Mouse (Mus musculus) fibroblast of lung, adult 2 months (primary cell): ENCODE results near the gene Ankzf1.
"Not testable (repeated sequence)": the region's sequence is repeated elsewhere in the genome, so short reads cannot be mapped to it uniquely, and the experiment has no call there.

ENCODE experiments used
- DNase-seq: peaks from one replicate; pipeline ENCODE4 v3.0.0-alpha.2; 2011; ENCODE audit warnings: low read depth

The Ankzf1 gene

DNA sequence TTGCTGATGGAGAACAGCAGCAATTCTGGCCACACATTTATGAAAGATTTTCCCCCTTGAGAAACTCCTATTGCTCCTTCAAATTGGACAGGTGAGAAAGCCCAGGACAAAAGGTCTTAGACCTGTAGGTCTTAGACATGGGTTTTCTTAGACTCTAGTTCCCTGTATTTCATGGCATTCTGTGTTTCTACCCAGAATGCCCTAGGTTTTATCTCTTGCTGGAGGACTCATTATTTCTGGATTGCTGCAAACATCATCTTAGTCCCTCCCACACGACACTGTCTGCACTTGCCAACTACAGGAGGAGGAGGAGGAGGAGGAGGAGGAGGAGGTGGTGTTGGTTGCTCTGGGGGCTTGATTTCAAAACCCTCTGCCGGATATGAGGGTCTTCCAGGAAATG is 34.2 kb downstream of the Ankzf1 start:
- DNase-seq = no peak

DNA sequence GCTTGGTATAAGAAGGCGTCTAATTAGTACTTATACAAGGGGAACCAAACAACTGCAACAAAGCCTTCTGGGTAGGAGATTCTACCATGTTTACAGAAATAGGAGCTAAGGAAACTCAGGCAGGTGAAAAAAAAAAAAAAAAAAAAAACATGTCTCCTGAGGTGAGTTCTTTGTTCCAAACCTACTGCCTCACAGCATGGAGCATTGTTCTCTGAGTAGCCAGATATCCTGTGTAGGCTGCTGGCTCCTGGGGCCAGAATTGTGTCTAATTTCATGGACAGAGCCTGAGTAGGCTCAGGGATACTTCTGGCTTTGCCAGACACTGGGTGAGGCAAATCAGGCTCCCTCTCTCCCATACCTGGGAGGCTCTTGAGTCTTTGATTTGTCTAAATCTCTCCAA is 35.7 kb downstream of the Ankzf1 start:
- no peak for DNase-seq

DNA sequence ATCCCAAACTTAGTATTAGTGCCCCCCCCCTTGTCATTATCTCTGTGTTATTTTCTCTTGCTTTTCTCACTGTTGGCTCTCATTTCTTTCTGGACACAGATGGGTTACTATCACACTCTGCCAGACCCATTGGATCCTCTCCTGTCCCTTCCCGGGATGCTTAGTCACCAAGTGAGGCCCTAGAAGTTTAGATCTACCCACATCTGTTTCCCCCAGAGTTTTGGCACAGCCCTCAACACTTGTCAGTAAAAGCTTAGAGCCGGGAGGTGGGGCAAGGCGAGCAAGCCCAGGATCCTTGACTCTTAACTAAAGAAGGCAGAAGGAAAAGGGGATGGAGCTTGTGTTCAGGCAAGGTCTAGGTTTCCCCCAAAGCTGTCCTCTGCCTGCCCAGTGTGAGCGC is 37.2 kb downstream of the Ankzf1 start:
- no peak for DNase-seq

DNA sequence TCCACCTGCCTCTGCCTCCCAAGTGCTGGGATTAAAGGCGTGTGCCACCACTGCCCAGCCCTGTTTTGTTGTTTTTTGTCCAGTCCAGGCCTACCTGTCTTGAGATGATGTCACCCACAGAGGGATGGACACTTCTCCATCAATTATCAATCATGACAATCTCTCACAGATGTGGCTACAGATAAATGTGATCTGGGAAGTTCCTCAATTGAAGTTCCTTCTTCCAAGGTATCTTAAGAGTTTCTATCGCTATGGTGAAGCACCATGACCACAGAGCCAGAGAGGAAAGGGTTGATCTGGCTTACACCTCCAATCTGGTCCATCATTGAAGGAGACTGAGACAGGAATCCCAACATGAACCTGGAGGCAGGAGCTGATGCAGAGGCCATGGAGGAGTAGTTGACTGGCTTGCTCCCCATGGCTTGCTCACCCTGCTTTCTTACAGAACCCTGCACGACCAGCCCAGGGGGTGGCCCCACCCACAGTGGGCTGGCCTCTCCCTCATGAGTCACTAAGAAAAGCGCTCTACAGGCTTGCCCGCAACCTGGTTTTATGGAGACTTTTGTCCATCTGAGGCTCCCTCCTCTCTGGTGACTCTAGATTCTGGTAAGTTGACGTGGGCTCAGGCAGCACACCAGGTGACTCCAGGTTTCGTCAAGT is 38.5 kb downstream of the Ankzf1 start:
- DNase-seq = no peak

DNA sequence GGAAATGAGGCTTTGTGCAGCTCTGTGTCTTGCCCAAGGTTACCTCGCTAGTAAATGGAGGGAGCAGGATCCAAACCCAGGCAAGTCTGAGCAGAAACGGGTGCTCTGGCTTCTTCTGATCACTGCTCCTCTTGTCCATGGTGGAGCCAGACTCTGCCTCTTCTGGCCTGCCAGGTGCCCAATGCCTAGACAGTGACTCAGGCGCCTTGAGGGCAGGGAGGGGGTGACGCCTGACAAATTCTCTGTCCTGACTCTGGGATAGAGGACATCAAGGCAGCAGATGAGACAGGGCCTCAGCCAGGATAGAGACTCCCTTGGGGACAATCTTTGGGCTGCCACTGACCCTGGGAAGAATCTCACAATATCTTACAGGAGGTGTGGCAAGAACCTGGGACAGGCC is 39.3 kb downstream of the Ankzf1 start:
- no peak for DNase-seq

DNA sequence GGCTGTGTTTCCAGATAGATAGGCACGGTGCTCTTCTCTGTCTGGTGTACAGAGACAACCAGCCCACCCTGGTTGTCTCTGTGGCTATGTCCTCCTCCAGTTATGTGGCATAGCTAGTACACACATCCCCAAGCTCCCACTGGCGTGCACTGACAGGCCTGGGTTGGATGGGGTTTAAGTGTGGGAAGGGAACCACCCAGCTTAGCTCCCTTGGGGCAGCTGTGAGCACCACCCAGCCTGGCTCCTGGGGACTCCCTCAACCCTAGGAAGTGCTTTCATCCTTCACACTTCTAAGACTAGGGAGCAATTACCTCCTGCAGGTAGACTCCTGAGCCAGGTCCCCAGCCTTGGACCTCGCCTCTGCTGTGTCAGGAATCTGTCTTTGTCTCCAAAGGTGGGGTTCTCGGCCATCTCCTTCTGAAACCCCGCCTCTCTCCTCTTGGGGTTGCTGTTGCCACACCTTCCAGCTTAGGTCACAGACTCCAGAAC is 39.8 kb downstream of the Ankzf1 start, which contains the start of gene A630095N17Rik:
A630095N17Rik (minus strand) TSS at position 439 of the 489 bp plus-strand sequence.
- no peak for DNase-seq

DNA sequence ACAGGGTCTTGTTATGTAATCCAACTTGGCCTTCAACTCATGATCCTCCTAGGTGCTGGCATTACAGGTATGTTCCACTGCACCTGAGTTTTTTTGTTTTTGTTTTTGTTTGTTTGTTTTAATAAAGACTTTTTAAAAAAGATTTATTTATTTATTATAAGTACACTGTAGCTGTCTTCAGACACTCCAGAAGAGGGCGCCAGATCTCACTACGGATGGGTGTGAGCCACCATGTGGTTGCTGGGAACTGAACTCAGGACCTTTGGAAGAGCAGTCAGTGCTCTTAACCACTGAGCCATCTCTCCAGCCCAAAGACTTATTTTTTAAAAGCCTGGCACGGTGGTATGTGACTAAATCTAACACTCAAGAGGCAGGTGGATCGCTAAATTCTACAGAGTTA is 40.5 kb downstream of the Ankzf1 start:
- DNase-seq = not testable (repeated sequence)

DNA sequence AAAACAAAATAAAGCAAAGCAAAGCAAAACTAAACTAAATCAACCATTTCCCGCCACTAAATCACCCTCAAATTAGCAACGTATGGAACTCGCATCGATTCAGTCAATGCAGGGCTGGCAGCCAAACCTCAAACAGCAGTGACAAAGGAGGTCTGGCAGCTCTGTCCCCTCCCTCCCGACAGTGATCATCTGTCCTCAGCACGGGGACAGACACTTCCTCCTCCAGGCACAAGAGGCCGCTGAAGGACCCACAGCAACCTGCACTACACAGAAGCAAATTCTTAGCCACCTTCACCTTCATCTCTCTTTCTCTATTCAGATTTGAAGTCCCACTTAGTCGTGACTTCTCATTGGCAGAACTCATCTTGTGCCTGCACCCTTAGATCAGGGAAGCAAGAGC is 42.7 kb downstream of the Ankzf1 start:
- DNase-seq = no peak

DNA sequence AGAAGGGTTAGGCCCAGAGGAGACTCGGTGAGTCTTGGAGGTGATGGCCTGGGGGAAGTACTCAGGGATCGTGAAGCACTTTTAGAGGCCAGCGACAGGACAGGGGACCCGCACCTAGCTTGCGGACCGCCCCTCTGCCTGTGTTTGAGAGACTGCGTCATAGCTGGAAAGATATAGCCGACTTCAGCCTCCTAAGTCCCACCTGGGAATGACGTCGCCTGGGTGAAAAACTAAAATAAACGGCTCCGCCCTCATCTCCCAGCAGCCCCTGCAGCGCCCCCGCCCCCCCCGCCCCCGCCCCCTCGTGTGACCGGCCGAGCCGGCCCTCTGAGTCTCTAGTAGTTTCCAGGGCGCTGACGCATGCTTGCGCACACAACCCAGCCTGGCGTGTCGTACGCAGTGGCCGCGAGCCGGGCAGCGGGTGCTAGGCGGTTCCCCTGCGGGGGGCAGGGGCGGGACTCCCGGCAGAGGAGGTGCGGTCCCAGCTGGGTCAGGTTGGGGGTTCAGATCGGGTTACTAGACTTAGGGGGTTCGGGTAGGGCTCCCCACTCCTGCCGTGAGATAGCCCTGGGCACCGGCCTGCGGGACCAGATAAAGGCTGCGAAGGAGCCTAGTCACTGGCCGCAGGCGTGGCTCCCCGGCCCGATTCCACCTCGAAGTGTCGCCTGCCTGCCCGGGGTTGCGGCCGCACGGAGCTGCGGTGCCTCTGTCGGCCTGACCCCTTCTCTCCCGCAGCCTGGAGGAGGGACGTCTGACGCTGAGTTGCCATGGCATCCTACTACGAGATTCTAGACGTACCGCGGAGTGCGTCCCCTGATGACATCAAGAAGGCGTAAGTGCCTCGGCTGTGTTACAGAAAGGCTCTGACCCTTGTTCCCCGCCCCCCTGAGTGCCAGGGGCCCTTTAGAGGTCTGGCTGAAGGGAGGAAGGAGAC is 44.4 kb downstream of the Ankzf1 start, which contains the start of gene Dnajb2:
Dnajb2 (plus strand) TSS at position 290 of the 934 bp plus-strand sequence.
- DNase-seq = no peak

DNA sequence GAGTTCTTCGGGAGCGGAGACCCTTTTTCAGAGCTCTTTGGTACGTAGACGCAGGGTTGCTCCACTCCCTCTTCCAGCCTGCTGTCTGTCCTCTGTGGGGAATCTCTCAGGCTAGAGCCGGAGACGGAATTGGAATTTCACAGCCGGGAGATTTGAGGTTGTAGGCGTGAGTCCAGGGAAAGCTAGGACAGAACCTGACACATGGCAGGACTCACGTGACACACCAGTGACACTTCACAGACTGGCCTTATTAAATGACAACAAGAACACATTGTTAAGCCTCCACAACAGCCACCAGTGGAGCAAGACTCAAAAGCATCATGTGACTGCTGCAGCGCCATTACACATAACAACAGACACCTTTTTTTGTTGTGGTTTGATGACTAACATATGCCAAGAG is 47.6 kb downstream of the Ankzf1 start:
- DNase-seq = no peak

DNA sequence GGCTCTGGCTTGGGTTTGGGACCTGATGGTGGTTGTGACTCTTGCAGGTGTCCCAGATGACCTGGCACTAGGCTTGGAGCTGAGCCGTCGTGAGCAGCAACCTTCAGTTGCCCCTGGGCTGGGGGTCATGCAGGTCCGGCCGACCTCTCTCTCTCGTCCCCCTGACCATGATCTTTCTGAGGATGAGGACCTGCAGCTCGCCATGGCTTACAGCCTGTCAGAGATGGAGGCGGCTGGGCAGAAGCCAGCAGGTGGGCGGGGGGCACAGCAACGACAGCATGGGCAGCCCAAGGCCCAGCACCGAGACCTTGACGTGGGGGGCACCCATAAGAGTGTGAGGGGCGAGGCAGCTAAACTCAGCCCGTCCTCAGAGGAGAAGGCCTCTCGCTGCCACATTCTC is 51.5 kb downstream of the Ankzf1 start:
- DNase-seq = no peak

DNA sequence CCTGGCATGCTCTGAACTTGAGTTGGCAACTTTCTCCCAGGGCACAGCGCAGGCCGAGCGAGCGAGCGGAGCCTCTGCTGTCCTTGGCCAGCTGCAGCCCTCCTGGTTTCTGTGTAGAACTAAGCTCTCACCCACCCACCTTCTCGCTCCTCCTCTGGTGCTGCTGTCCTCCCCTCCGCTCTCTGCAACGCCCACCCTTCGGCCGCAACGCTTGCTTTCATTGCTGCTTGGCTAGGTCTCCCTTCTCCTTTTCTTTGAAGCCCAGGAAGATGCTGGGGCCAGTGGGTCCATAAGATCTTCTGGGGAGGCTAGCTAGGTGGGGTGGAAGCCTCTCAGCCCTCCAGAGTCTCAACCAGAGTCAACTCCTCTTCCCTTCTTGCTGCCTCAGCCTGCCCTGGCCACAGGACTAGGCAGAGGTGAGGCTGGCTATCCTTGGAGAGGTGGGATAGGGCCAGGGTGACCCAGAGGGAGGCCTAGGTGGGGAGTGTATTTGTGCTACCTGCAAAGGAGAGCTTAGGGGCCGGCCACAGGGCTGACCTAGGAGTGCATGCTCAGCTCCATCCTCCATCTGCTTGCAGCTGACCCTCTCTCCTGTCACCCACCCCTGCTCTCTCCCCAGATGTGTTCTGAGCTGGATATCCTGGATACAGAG is 52.4 kb downstream of the Ankzf1 start:
- DNase-seq = no peak

DNA sequence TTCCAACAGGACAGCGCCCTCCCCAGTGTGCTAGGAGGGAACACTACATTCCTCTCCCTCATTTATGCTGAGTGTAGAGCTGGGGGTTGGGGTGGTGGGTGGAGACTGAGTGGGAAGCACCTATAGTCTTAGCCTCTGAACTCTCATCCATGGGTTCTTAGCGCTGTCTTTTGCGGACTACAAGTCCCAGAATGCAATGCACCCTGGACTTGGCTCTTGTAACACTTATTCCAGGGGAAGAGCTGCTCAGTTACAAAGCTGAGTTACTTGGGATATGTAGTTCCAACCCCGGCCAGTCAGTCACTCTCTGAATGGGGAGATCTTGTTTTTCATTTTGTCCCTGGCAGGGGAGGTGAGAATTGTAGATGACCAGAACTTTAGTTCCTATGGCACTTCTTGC is 52.9 kb downstream of the Ankzf1 start:
- DNase-seq = no peak

DNA sequence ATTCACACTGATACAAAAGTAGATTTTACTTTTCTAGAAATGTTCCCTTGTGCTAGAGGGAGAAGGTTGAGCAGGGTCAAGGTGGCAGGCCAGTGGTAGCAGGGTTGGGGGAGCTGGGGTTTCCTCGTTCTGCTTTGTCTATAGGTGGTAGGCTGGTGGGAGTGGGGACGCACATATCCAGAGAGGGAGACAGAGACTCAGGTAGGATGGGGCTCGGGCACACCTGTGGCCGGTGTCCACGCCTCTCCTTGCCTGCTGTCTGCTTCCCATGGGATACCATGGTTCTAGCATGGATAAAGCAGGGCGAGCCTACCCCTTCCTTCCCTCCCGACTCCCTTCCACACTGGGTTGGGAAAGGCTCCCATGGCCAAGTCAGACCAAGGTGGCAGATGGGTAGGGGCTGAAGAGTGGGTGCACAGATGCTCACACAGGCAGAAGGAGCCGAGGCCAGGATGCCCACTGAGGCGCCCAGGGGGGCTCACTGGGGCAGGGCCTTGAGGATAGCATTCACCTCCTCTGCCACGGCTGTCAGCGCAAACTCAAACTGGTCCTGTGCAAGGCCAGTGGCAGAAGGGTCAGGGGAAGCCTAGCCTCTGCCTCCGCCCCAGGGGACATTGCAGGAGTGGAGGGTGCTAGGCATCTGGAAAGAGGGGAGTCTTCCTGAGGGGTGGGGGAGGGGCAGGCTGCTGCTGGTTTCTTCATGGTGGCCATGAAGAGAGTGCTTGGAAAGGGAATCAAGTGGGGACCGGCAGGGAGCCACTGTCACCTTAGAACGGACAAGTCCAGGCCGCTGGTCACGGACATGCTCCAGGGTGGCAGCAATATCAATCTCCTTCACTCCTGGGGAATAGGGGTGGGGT is 55.4 kb downstream of the Ankzf1 start:
- DNase-seq = no peak

DNA sequence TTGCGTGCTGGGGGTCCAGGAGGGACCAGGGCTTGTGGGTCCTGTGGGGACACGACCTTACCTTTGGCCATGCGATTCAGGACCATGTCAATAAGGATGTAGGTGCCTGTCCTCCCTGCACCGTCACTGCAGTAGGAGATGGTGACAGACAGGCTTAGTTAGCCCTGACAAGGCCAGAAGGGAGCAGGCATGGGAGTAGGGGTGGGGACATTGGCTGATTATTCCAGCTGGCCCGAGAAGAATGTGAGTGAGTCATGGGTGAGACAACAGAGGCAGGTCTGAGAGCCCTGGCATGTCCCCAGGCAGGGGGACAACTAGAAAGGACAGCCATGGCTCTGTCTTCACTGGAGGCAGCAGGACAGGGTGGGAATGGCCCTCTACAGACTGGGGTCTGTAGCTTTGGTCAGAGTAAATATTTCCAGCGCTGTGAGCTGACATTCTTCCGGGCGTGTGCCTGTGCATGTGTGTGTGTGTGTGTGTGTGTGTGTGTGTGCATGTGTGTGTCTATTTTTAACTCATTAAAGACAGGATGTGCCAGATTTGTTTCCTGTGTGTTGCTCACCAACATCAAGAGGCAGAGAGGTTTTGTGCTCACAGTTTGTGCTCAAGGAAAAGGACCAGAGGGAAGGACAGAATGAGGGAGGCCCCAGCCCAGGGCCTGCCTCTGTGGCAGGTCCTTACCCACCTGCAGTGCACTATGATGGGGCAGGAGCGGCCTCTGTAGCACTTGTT is 56.3 kb downstream of the Ankzf1 start:
- DNase-seq = no peak
